21 mouse cellular contexts compared by ENCODE assay signal in the genomic region with DNA sequence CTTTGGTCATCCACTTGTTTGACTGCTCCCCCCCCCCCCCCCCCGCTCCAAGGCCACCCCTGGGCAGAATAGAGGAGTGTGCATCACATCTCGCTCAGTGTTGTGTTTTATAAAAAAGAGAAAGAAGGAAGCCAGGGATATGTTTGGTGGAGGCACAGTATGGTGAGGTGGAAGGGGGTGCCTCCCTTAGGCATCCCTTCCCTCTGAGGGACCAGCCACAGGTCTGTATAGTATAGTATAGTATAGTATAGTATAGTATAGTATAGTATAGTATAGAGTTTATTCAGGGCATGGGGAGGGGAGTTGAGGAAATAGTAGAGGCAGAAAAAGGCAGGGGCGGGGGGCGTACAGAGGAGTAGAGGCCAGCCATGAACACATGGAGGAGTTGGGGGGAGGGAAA.
DNase-seq lines count a peak whose midpoint lies in the region; ATAC-seq and TF ChIP-seq lines count a peak whose summit lies in the region.
"Had no signal": no experiment of that assay in that cellular context is flagged by ENCODE, and none has a peak within 500 bp of the region (broad histone marks: within the 10 kb centered on the region; RNA-seq: fewer than 3 reads in every experiment).

No protein-coding gene starts in this region.

- H3K4me2 ChIP-seq in embryonic facial prominence, embryonic 11.5 days (ENCODE audit: low read depth, low read length) = no peak overlapping the region
- H3K4me2 ChIP-seq in hindbrain, embryonic 15.5 days = no peak overlapping the region
- H3K4me2 ChIP-seq in hindbrain, postnatal 0 days (ENCODE audit: low read depth, low read length) = no peak overlapping the region
- no peak overlapping the region for H3K4me2 ChIP-seq in midbrain, embryonic 13.5 days (replicated peaks)
- H3K4me2 ChIP-seq in midbrain, embryonic 15.5 days = no peak overlapping the region
- H3K4me2 ChIP-seq: embryonic facial prominence, embryonic 12.5 days; forebrain, embryonic 12.5 days; heart, embryonic 12.5 days had no signal

- no peaks in the 10 kb centered on the region for H3K36me3 ChIP-seq in embryonic facial prominence, embryonic 11.5 days (replicated peaks; ENCODE audit: control insufficient read depth, insufficient read depth, low read depth, low read length)
- no peaks in the 10 kb centered on the region for H3K36me3 ChIP-seq in embryonic facial prominence, embryonic 10.5 days (replicated peaks)
- H3K36me3 ChIP-seq in heart, embryonic 10.5 days = no peaks in the 10 kb centered on the region
- no peaks in the 10 kb centered on the region for H3K36me3 ChIP-seq in hindbrain, embryonic 15.5 days
- H3K36me3 ChIP-seq in hindbrain, postnatal 0 days (ENCODE audit: insufficient read depth, low read length) = no peaks in the 10 kb centered on the region
- no peaks in the 10 kb centered on the region; the same call in 1 of the 2 replicates for H3K36me3 ChIP-seq in midbrain, embryonic 13.5 days
- H3K36me3 ChIP-seq in midbrain, embryonic 15.5 days (replicated peaks) = no peaks in the 10 kb centered on the region
- H3K36me3 ChIP-seq: embryonic facial prominence, embryonic 12.5 days; forebrain, embryonic 12.5 days; G1E; heart, embryonic 12.5 days had no signal

- no peaks in the 10 kb centered on the region for H3K9me3 ChIP-seq in embryonic facial prominence, embryonic 11.5 days (replicated peaks; ENCODE audit: control insufficient read depth, low read length)
- no peaks in the 10 kb centered on the region for H3K9me3 ChIP-seq in embryonic facial prominence, embryonic 10.5 days
- H3K9me3 ChIP-seq in heart, embryonic 10.5 days = no peaks in the 10 kb centered on the region
- H3K9me3 ChIP-seq in hindbrain, embryonic 15.5 days = no peaks in the 10 kb centered on the region
- no peaks in the 10 kb centered on the region for H3K9me3 ChIP-seq in hindbrain, postnatal 0 days (ENCODE audit: low read length)
- H3K9me3 ChIP-seq in midbrain, embryonic 13.5 days = no peaks in the 10 kb centered on the region
- H3K9me3 ChIP-seq in midbrain, embryonic 15.5 days = no peaks in the 10 kb centered on the region
- H3K9me3 ChIP-seq: embryonic facial prominence, embryonic 12.5 days; forebrain, embryonic 12.5 days; heart, embryonic 12.5 days had no signal

- no peak for DNase-seq in embryonic facial prominence, embryonic 11.5 days (ENCODE audit: low spot score)
- no peak for DNase-seq in embryonic facial prominence, embryonic 10.5 days (ENCODE audit: low spot score)
- DNase-seq in heart, embryonic 10.5 days (ENCODE audit: low spot score) = no peak
- DNase-seq in heart, postnatal 10 days = no peak
- no peak for DNase-seq in hindbrain, postnatal 0 days (ENCODE audit: low spot score)
- DNase-seq: adrenal gland, adult 8-10 months; adrenal gland, postnatal 36 days; B cell, adult 2 months; cerebellum, adult 2 months; cerebellum, postnatal 10 days; gastrocnemius, postnatal 36 days; heart, adult 18-20 months; kidney, adult 11 months had no signal

- TF ChIP-seq CTCF in hindbrain, postnatal 0 days (IDR thresholded peaks at IDR 0.05; ENCODE audit: low read depth) = no peak

- no peak overlapping the region for H3K27ac ChIP-seq in embryonic facial prominence, embryonic 11.5 days (replicated peaks; ENCODE audit: low read depth, low read length)
- no peak overlapping the region for H3K27ac ChIP-seq in embryonic facial prominence, embryonic 10.5 days (replicated peaks)
- peak overlapping the region; percentile 72 for H3K27ac ChIP-seq in heart, embryonic 10.5 days
- no peak overlapping the region for H3K27ac ChIP-seq in hindbrain, embryonic 15.5 days (replicated peaks)
- no peak overlapping the region for H3K27ac ChIP-seq in hindbrain, postnatal 0 days
- H3K27ac ChIP-seq in midbrain, embryonic 13.5 days = no peak overlapping the region
- no peak overlapping the region for H3K27ac ChIP-seq in midbrain, embryonic 15.5 days
- H3K27ac ChIP-seq: embryonic facial prominence, embryonic 12.5 days; forebrain, embryonic 12.5 days had no signal

- H3K27me3 ChIP-seq in embryonic facial prominence, embryonic 11.5 days (ENCODE audit: control insufficient read depth, insufficient read depth, low read length) = no peaks in the 10 kb centered on the region
- H3K27me3 ChIP-seq in embryonic facial prominence, embryonic 10.5 days (replicated peaks; ENCODE audit: low read depth, poor library complexity, severe bottlenecking) = no peaks in the 10 kb centered on the region
- no peaks in the 10 kb centered on the region for H3K27me3 ChIP-seq in heart, embryonic 10.5 days (ENCODE audit: insufficient read depth, poor library complexity, severe bottlenecking)
- no peaks in the 10 kb centered on the region for H3K27me3 ChIP-seq in hindbrain, embryonic 15.5 days
- H3K27me3 ChIP-seq in hindbrain, postnatal 0 days (ENCODE audit: insufficient read depth, low read length) = no peaks in the 10 kb centered on the region
- no peaks in the 10 kb centered on the region for H3K27me3 ChIP-seq in midbrain, embryonic 13.5 days
- no peaks in the 10 kb centered on the region for H3K27me3 ChIP-seq in midbrain, embryonic 15.5 days (replicated peaks)
- H3K27me3 ChIP-seq: embryonic facial prominence, embryonic 12.5 days; forebrain, embryonic 12.5 days; heart, embryonic 12.5 days had no signal

- no peak overlapping the region for H3K4me3 ChIP-seq in embryonic facial prominence, embryonic 11.5 days (ENCODE audit: low read depth, low read length)
- H3K4me3 ChIP-seq in embryonic facial prominence, embryonic 10.5 days = no peak overlapping the region
- no peak overlapping the region for H3K4me3 ChIP-seq in heart, embryonic 10.5 days
- no peak overlapping the region for H3K4me3 ChIP-seq in hindbrain, embryonic 15.5 days
- H3K4me3 ChIP-seq in hindbrain, postnatal 0 days (ENCODE audit: low read length) = no peak overlapping the region
- no peak overlapping the region for H3K4me3 ChIP-seq in midbrain, embryonic 13.5 days (replicated peaks)
- no peak overlapping the region for H3K4me3 ChIP-seq in midbrain, embryonic 15.5 days
- H3K4me3 ChIP-seq: embryonic facial prominence, embryonic 12.5 days; forebrain, embryonic 12.5 days; heart, embryonic 12.5 days had no signal

- no peaks in the 10 kb centered on the region for H3K4me1 ChIP-seq in embryonic facial prominence, embryonic 11.5 days (ENCODE audit: control insufficient read depth, insufficient read depth, low read length)
- H3K4me1 ChIP-seq in embryonic facial prominence, embryonic 10.5 days = peaks cover 10% of the 10 kb centered on the region; the same call in 1 of the 2 replicates
- peaks cover 34% of the 10 kb centered on the region for H3K4me1 ChIP-seq in heart, embryonic 10.5 days
- no peaks in the 10 kb centered on the region for H3K4me1 ChIP-seq in hindbrain, embryonic 15.5 days (replicated peaks)
- H3K4me1 ChIP-seq in hindbrain, postnatal 0 days (ENCODE audit: insufficient read depth, low read length) = no peaks in the 10 kb centered on the region
- peaks cover 16% of the 10 kb centered on the region for H3K4me1 ChIP-seq in midbrain, embryonic 13.5 days (replicated peaks)
- H3K4me1 ChIP-seq in midbrain, embryonic 15.5 days = peaks cover 2% of the 10 kb centered on the region; the same call in 1 of the 2 replicates
- H3K4me1 ChIP-seq: embryonic facial prominence, embryonic 12.5 days had no signal

- H3K9ac ChIP-seq in embryonic facial prominence, embryonic 11.5 days (replicated peaks; ENCODE audit: low read length) = no peak overlapping the region
- H3K9ac ChIP-seq in hindbrain, embryonic 15.5 days = no peak overlapping the region
- no peak overlapping the region for H3K9ac ChIP-seq in hindbrain, postnatal 0 days (replicated peaks; ENCODE audit: low read length)
- H3K9ac ChIP-seq in midbrain, embryonic 13.5 days (replicated peaks) = no peak overlapping the region
- H3K9ac ChIP-seq in midbrain, embryonic 15.5 days = no peak overlapping the region
- H3K9ac ChIP-seq: embryonic facial prominence, embryonic 12.5 days; forebrain, embryonic 12.5 days; heart, embryonic 12.5 days had no signal

- intact Hi-C loops in heart, postnatal 10 days (cut with DNase I) = no loop called here

- peak; percentile 67 for ATAC-seq in embryonic facial prominence, embryonic 11.5 days (replicated peaks; ENCODE audit: insufficient number of reproducible peaks, low FRiP score, low TSS enrichment, low read depth)
- ATAC-seq in hindbrain, embryonic 15.5 days (ENCODE audit: low FRiP score, low read depth) = peak; percentile 55; the same call in 1 of the 2 replicates
- no peak for ATAC-seq in hindbrain, postnatal 0 days
- peak; percentile 69 for ATAC-seq in midbrain, embryonic 13.5 days
- ATAC-seq in midbrain, embryonic 15.5 days (replicated peaks) = no peak
- ATAC-seq: CD4-positive, CD25-positive, alpha-beta regulatory T cell, adult 4 months had no signal

- WGBS in embryonic facial prominence, embryonic 11.5 days = 87% methylated on average over 3 of the region's 4 CpGs
- 84% methylated on average over 4 of the region's 4 CpGs for WGBS in embryonic facial prominence, embryonic 10.5 days
- 79% methylated on average over 4 of the region's 4 CpGs for WGBS in heart, embryonic 10.5 days
- WGBS in hindbrain, embryonic 15.5 days = 87% methylated on average over 4 of the region's 4 CpGs
- WGBS in hindbrain, postnatal 0 days = 92% methylated on average over 3 of the region's 4 CpGs
- 86% methylated on average over 3 of the region's 4 CpGs for WGBS in midbrain, embryonic 13.5 days
- WGBS in midbrain, embryonic 15.5 days = 89% methylated on average over 4 of the region's 4 CpGs

Comparison
In these comparisons a context has a peak if more than half of its experiments do, and no peak if none do; other contexts are left out.
1. ATAC-seq: peak in embryonic facial prominence, embryonic 11.5 days (single experiment), hindbrain, embryonic 15.5 days (single experiment) and midbrain, embryonic 13.5 days (single experiment); none in hindbrain, postnatal 0 days (single experiment) and midbrain, embryonic 15.5 days (single experiment).